In the genomic region with DNA sequence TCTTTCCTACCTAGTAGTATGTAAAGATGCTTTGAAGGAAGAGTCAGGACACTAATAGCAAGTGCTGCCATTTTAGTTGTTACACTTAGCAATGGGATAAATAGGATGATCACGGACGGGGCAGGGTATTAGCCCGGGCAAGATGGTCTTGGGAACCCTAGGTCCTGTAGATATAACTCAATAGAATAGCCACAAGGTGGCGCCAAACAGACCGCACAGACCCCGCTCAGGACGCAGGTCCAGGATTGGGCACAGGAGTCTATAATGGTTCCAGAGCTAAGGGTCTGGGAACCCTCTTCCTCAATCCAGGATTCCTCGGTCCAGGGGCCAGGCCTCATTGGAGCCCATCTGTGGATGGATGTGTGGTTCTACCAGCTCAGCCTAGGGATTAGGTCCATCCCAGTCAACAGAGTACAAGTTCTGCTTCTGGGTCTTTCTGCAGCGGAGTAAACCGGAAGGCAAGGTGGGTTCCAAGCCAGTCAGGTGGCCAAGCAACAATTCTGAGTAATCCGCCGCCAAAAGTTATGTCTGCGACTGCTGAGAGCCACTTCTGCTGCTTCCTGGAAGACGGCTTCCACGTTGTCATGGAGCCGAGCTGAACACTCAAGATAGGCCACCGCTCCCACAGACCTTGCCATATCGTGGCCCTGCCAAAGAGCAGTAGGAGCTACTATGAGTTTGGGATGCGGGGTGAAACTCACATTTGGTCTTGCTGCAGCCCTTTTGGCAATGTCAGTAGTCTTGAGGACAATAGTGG, we compare ENCODE assay signal across 7 mouse cellular contexts. TPM values are rescaled to one million over a fixed set of nuclear protein-coding genes. Genes with fewer than 3 reads are reported as not detected.
DNase-seq lines count a peak whose midpoint lies in the region; ATAC-seq and TF ChIP-seq lines count a peak whose summit lies in the region.

No protein-coding gene starts in this region.

- WGBS in intestine, embryonic 16.5 days, result 77% methylated on average over 19 of the region's 19 CpGs
- 74% methylated on average over 19 of the region's 19 CpGs for WGBS in intestine, embryonic 15.5 days

- no peaks in the 10 kb centered on the region for H3K27me3 ChIP-seq in intestine, embryonic 16.5 days (replicated peaks; ENCODE audit: control insufficient read depth, insufficient read depth, low read length)
- H3K27me3 ChIP-seq in intestine, embryonic 15.5 days (replicated peaks), result no peaks in the 10 kb centered on the region
- no peaks in the 10 kb centered on the region for H3K27me3 ChIP-seq in E14TG2a.4 (ENCODE audit: insufficient read depth, low read length)

- H3K4me2 ChIP-seq in intestine, embryonic 16.5 days (ENCODE audit: low read depth, low read length), result no peak overlapping the region
- no peak overlapping the region for H3K4me2 ChIP-seq in intestine, embryonic 15.5 days (replicated peaks)

- H3K4me1 ChIP-seq in intestine, embryonic 16.5 days (ENCODE audit: control insufficient read depth, insufficient read depth, low read length), result no peaks in the 10 kb centered on the region
- no peaks in the 10 kb centered on the region for H3K4me1 ChIP-seq in intestine, embryonic 15.5 days (replicated peaks)
- H3K4me1 ChIP-seq in E14TG2a.4 (replicated peaks; ENCODE audit: low read depth, low read length), result peaks cover 31% of the 10 kb centered on the region

- peak; percentile 28 for DNase-seq in T-cell, adult 2 months (ENCODE audit: low spot score)
- peak; percentile 64 for DNase-seq in naive thymus-derived CD4-positive, alpha-beta T cell, adult 2 months (ENCODE audit: low read depth)
- no peak for DNase-seq in layer of hippocampus, postnatal 36 days

- no peak overlapping the region for H3K9ac ChIP-seq in intestine, embryonic 16.5 days (ENCODE audit: low read depth, low read length)
- no peak overlapping the region for H3K9ac ChIP-seq in intestine, embryonic 15.5 days

- H3K4me3 ChIP-seq in intestine, embryonic 16.5 days (ENCODE audit: low read length), result no peak overlapping the region
- no peak overlapping the region for H3K4me3 ChIP-seq in intestine, embryonic 15.5 days (replicated peaks)
- H3K4me3 ChIP-seq in E14TG2a.4 (replicated peaks; ENCODE audit: low read length), result peak overlapping the region; percentile 63

- H3K9me3 ChIP-seq in intestine, embryonic 16.5 days (ENCODE audit: control insufficient read depth, low read length), result no peaks in the 10 kb centered on the region
- no peaks in the 10 kb centered on the region for H3K9me3 ChIP-seq in intestine, embryonic 15.5 days
- H3K9me3 ChIP-seq in E14TG2a.4 (ENCODE audit: low read length), result no peaks in the 10 kb centered on the region

- H3K27ac ChIP-seq in intestine, embryonic 16.5 days (ENCODE audit: low read length), result no peak overlapping the region
- no peak overlapping the region for H3K27ac ChIP-seq in intestine, embryonic 15.5 days

- peak; percentile 33; the same call in 1 of the 2 replicates for ATAC-seq in intestine, embryonic 16.5 days
- ATAC-seq in intestine, embryonic 15.5 days, result no peak
- peak; percentile 76 for ATAC-seq in granulocyte monocyte progenitor cell, adult 5-6 weeks (replicated peaks; ENCODE audit: poor library complexity, severe bottlenecking)

- no peaks in the 10 kb centered on the region for H3K36me3 ChIP-seq in intestine, embryonic 16.5 days (ENCODE audit: control insufficient read depth, insufficient read depth, low read length)
- peaks cover 21% of the 10 kb centered on the region for H3K36me3 ChIP-seq in intestine, embryonic 15.5 days
- H3K36me3 ChIP-seq in E14TG2a.4 (ENCODE audit: insufficient read depth, low read length), result 0 out of 2 replicates have a peak, but pooled peaks cover 6% of the 10 kb centered on the region

- peak; percentile 50 for TF ChIP-seq CTCF in E14TG2a.4 (conservative IDR thresholded peaks at IDR 0.05; ENCODE audit: low read length)

RNA-seq across cellular contexts. Expression of a gene that starts 13.4 kb away (rescaled TPM):
- 24.1 and 28.2 TPM in 2 replicates for polyA plus RNA-seq in intestine, embryonic 16.5 days (2015; fragmentation: Nextera tagmentation; extraction: Ambion mirVana)
- polyA plus RNA-seq in intestine, embryonic 15.5 days (2015; fragmentation: Nextera tagmentation; extraction: Ambion mirVana), result 20.0 and 21.6 TPM in 2 replicates
- total RNA-seq in granulocyte monocyte progenitor cell, adult 5-6 weeks (2014; fragmentation: Nextera tagmentation), result 0.28 TPM in 1 of 2 replicates, not detected in the other
- not detected in 2 replicates for total RNA-seq in granulocyte monocyte progenitor cell, adult 5-6 weeks (2017)
- 1 to 10 TPM in 1 of 2 experiments, under 1 TPM in 1; 0.35 to 1.3 TPM for total RNA-seq in layer of hippocampus, postnatal 36 days (2021)

RNA-seq across cellular contexts. Expression of a gene that starts 27.7 kb away (rescaled TPM):
- polyA plus RNA-seq in intestine, embryonic 16.5 days (2015; fragmentation: Nextera tagmentation; extraction: Ambion mirVana), result 31.4 and 34.8 TPM in 2 replicates
- 37.5 and 38.9 TPM in 2 replicates for polyA plus RNA-seq in intestine, embryonic 15.5 days (2015; fragmentation: Nextera tagmentation; extraction: Ambion mirVana)
- 62.9 and 96.0 TPM in 2 replicates for total RNA-seq in granulocyte monocyte progenitor cell, adult 5-6 weeks (2014; fragmentation: Nextera tagmentation)
- 46.5 and 61.7 TPM in 2 replicates for total RNA-seq in granulocyte monocyte progenitor cell, adult 5-6 weeks (2017)
- 10 to 100 TPM; 82.4 to 85.3 TPM for total RNA-seq in layer of hippocampus, postnatal 36 days (2021)

RNA-seq across cellular contexts. Expression of a gene that starts 51.5 kb away (rescaled TPM):
- 0.34 and 0.36 TPM in 2 replicates for polyA plus RNA-seq in intestine, embryonic 16.5 days (2015; fragmentation: Nextera tagmentation; extraction: Ambion mirVana)
- polyA plus RNA-seq in intestine, embryonic 15.5 days (2015; fragmentation: Nextera tagmentation; extraction: Ambion mirVana), result 0.33 and 0.46 TPM in 2 replicates
- total RNA-seq in granulocyte monocyte progenitor cell, adult 5-6 weeks (2014; fragmentation: Nextera tagmentation), result not detected in 2 replicates
- total RNA-seq in granulocyte monocyte progenitor cell, adult 5-6 weeks (2017), result not detected in 2 replicates
- 10 to 100 TPM; 26.1 to 30.0 TPM for total RNA-seq in layer of hippocampus, postnatal 36 days (2021)

Comparison
In these comparisons a context has a peak if more than half of its experiments do, and no peak if none do; other contexts are left out.
1. DNase-seq: peak in T-cell, adult 2 months (single experiment) and naive thymus-derived CD4-positive, alpha-beta T cell, adult 2 months (single experiment); none in layer of hippocampus, postnatal 36 days (0 of 2).
2. RNA of a gene that starts 51.5 kb away (total RNA-seq): 26.1 to 30.0 TPM in layer of hippocampus, postnatal 36 days; not detected in granulocyte monocyte progenitor cell, adult 5-6 weeks; every median in the first group is over 10 times any median in the second.